Mouse (Mus musculus): Measurements from ENCODE around the gene Rassf8. TPM values are rescaled to one million over a fixed set of nuclear protein-coding genes. Genes with fewer than 3 reads are reported as not detected.
A peak's percentile ranks its signal among the peaks of the same experiment; 100 is the strongest.

Gene Rassf8
- polyA plus RNA-seq, 1 experiment from 2014 or later = 16.6 TPM

DNA sequence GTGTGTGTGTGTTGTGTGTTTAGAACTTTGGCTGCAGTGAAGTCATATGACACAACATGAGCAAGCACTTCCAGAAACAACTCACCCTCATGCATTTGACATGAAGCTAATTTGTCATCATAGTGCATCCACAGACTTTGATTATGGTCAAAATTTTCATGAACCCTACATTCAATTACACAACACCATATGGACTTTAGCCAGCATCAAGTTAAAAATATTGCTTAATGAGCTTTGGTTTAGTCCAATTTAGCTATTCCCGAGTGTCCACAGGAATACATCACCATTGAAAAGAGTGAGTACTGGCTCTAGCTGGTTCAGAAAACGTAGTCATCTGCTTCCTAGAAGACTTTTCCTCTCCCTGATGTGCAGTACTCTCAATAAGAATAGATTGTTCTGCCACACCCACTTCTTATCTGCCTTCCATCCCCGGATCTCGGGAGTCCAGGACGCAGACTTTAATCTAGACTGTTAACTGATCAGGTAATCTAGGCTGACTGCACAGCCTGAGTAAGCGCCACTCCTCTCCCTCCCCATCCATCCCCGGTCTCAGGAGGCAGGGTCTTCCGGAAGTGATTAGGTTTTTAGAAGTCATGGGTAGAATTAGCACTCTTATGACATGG, 33.7 kb downstream of the Rassf8 start:
- no peak for ATAC-seq (ENCODE audit: low read depth)
- DNase-seq (ENCODE audit: low spot score) = no peak
- Histone ChIP-seq H3K27me3 (replicated peaks; ENCODE audit: control insufficient read depth, insufficient read depth, low read length) (no peaks in the 10 kb centered on the region), H3K27ac (replicated peaks; ENCODE audit: low read depth, low read length) (no peak overlapping the region), H3K9ac (ENCODE audit: low read depth, low read length) (no peak overlapping the region), H3K4me1 (ENCODE audit: control insufficient read depth, insufficient read depth, low read length) (peaks cover 7% of the 10 kb centered on the region; the same call in 1 of the 2 replicates), H3K36me3 (ENCODE audit: control insufficient read depth, insufficient read depth, low read length) (no peaks in the 10 kb centered on the region), H3K4me3 (ENCODE audit: low read depth, low read length) (no peak overlapping the region), H3K4me2 (ENCODE audit: low read depth, low read length) (no peak overlapping the region), H3K9me3 (ENCODE audit: control insufficient read depth, low read length) (no peaks in the 10 kb centered on the region)
- 59% methylated on average over 8 of the region's 8 CpGs for WGBS

- H3K4me2 ChIP-seq (ENCODE audit: low read depth, low read length) = no peak overlapping the region
- peaks cover 7% of the 10 kb centered on the region; the same call in 1 of the 2 replicates for H3K4me1 ChIP-seq (ENCODE audit: control insufficient read depth, insufficient read depth, low read length)
- H3K36me3 ChIP-seq (ENCODE audit: control insufficient read depth, insufficient read depth, low read length) = no peaks in the 10 kb centered on the region
- no peaks in the 10 kb centered on the region for H3K27me3 ChIP-seq (replicated peaks; ENCODE audit: control insufficient read depth, insufficient read depth, low read length)
- H3K9me3 ChIP-seq (ENCODE audit: control insufficient read depth, low read length) = no peaks in the 10 kb centered on the region
- H3K9ac ChIP-seq (ENCODE audit: low read depth, low read length) = no peak overlapping the region
- no peak overlapping the region for H3K4me3 ChIP-seq (ENCODE audit: low read depth, low read length)
- no peak overlapping the region for H3K27ac ChIP-seq (replicated peaks; ENCODE audit: low read depth, low read length)
- ATAC-seq (ENCODE audit: low read depth) (no peak), DNase-seq (ENCODE audit: low spot score) (no peak)
- 77% methylated on average over 9 of the region's 9 CpGs for WGBS
Measured at GRCm38 (mm10) chr6:145781256-145781655, 34.7 kb downstream of the Rassf8 start.

- no peak overlapping the region for H3K9ac ChIP-seq (ENCODE audit: low read depth, low read length)
- DNase-seq (ENCODE audit: low spot score) = no peak
- no peaks in the 10 kb centered on the region for H3K9me3 ChIP-seq (ENCODE audit: control insufficient read depth, low read length)
- H3K4me1 ChIP-seq (ENCODE audit: control insufficient read depth, insufficient read depth, low read length) = peaks cover 7% of the 10 kb centered on the region; the same call in 1 of the 2 replicates
- no peak overlapping the region for H3K4me2 ChIP-seq (ENCODE audit: low read depth, low read length)
- H3K27ac ChIP-seq (replicated peaks; ENCODE audit: low read depth, low read length) = no peak overlapping the region
- no peak overlapping the region for H3K4me3 ChIP-seq (ENCODE audit: low read depth, low read length)
- 42% methylated on average over 2 of the region's 2 CpGs for WGBS
- H3K36me3 ChIP-seq (ENCODE audit: control insufficient read depth, insufficient read depth, low read length) = no peaks in the 10 kb centered on the region
- no peaks in the 10 kb centered on the region for H3K27me3 ChIP-seq (replicated peaks; ENCODE audit: control insufficient read depth, insufficient read depth, low read length)
- ATAC-seq (ENCODE audit: low read depth) = no peak
Measured at GRCm38 (mm10) chr6:145781966-145782365, 35.4 kb downstream of the Rassf8 start.

DNA sequence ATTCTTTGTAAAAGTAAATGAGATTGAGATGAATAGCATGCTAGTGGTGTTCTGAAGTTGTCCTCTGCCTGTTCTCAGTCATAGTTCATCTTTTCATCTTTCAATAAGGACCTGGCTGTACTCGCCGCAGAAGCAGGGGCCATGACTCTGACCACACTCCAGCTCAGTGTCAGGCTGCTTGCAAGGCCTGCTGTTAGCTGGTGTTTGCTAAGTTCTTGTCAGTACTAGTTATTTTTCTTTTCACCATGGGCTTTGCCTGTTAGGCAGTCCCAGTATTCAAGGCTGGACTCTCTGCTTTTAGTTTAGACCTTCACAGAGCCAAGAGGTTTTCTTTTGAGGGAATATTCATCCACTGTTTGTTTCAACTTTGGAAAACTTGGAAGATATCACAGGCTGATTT, 40.8 kb downstream of the Rassf8 start:
- Histone ChIP-seq H3K27ac (replicated peaks; ENCODE audit: low read depth, low read length) (no peak overlapping the region), H3K4me1 (ENCODE audit: control insufficient read depth, insufficient read depth, low read length) (peaks cover 2% of the 10 kb centered on the region; the same call in 1 of the 2 replicates), H3K27me3 (replicated peaks; ENCODE audit: control insufficient read depth, insufficient read depth, low read length) (no peaks in the 10 kb centered on the region), H3K4me2 (ENCODE audit: low read depth, low read length) (no peak overlapping the region), H3K4me3 (ENCODE audit: low read depth, low read length) (no peak overlapping the region), H3K36me3 (ENCODE audit: control insufficient read depth, insufficient read depth, low read length) (no peaks in the 10 kb centered on the region), H3K9ac (ENCODE audit: low read depth, low read length) (no peak overlapping the region), H3K9me3 (ENCODE audit: control insufficient read depth, low read length) (no peaks in the 10 kb centered on the region)
- 74% methylated on average over 2 of the region's 2 CpGs for WGBS
- DNase-seq (ENCODE audit: low spot score) = no peak
- no peak for ATAC-seq (ENCODE audit: low read depth)

- H3K9ac ChIP-seq (ENCODE audit: low read depth, low read length) = no peak overlapping the region
- no peak overlapping the region for H3K27ac ChIP-seq (replicated peaks; ENCODE audit: low read depth, low read length)
- H3K27me3 ChIP-seq (replicated peaks; ENCODE audit: control insufficient read depth, insufficient read depth, low read length) = no peaks in the 10 kb centered on the region
- no peaks in the 10 kb centered on the region for H3K36me3 ChIP-seq (ENCODE audit: control insufficient read depth, insufficient read depth, low read length)
- ATAC-seq (ENCODE audit: low read depth) (no peak), DNase-seq (ENCODE audit: low spot score) (no peak)
- H3K9me3 ChIP-seq (ENCODE audit: control insufficient read depth, low read length) = no peaks in the 10 kb centered on the region
- 95% methylated on average over 4 of the region's 4 CpGs for WGBS
- H3K4me3 ChIP-seq (ENCODE audit: low read depth, low read length) = no peak overlapping the region
- peaks cover 17% of the 10 kb centered on the region for H3K4me1 ChIP-seq (ENCODE audit: control insufficient read depth, insufficient read depth, low read length)
- H3K4me2 ChIP-seq (ENCODE audit: low read depth, low read length) = no peak overlapping the region
Measured at GRCm38 (mm10) chr6:145789738-145790137, 43.2 kb downstream of the Rassf8 start.

- peak overlapping the region; percentile 59 for H3K27ac ChIP-seq (replicated peaks; ENCODE audit: low read depth, low read length)
- no peaks in the 10 kb centered on the region for H3K9me3 ChIP-seq (ENCODE audit: control insufficient read depth, low read length)
- H3K9ac ChIP-seq (ENCODE audit: low read depth, low read length) = no peak overlapping the region
- no peak for ATAC-seq (ENCODE audit: low read depth)
- H3K36me3 ChIP-seq (ENCODE audit: control insufficient read depth, insufficient read depth, low read length) = no peaks in the 10 kb centered on the region
- no peak for DNase-seq (ENCODE audit: low spot score)
- H3K4me1 ChIP-seq (ENCODE audit: control insufficient read depth, insufficient read depth, low read length) = peaks cover 27% of the 10 kb centered on the region
- WGBS = 57% methylated on average over 7 of the region's 7 CpGs
- no peak overlapping the region for H3K4me2 ChIP-seq (ENCODE audit: low read depth, low read length)
- no peak overlapping the region for H3K4me3 ChIP-seq (ENCODE audit: low read depth, low read length)
- no peaks in the 10 kb centered on the region for H3K27me3 ChIP-seq (replicated peaks; ENCODE audit: control insufficient read depth, insufficient read depth, low read length)
Measured at GRCm38 (mm10) chr6:145792373-145792772, 45.8 kb downstream of the Rassf8 start.

DNA sequence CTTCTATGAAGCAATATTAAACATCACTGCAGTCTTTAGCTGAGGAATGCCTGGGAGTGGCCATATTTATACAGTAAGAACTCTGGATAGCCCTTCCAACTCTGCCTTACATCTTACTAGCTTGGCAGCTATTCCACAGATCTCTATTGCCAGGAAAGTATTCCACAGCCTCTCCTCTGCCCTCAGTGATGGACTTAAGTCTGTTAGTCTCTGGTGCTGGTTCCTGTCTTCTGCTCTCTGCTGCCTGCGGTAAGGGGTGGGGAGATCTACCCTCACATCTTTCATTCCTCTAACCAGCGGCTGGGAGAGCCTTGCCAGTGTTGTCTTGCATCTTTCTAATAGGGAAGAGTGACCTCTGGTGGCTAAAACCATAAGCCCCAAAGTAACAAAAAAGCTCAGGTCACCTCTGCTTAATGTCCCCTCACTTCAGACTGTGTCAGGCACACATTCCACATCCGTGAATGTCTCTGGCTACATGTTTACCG, 46.6 kb downstream of the Rassf8 start:
- peak overlapping the region; percentile 59 for H3K27ac ChIP-seq (replicated peaks; ENCODE audit: low read depth, low read length)
- no peak overlapping the region for H3K4me2 ChIP-seq (ENCODE audit: low read depth, low read length)
- H3K36me3 ChIP-seq (ENCODE audit: control insufficient read depth, insufficient read depth, low read length) = no peaks in the 10 kb centered on the region
- no peaks in the 10 kb centered on the region for H3K27me3 ChIP-seq (replicated peaks; ENCODE audit: control insufficient read depth, insufficient read depth, low read length)
- no peaks in the 10 kb centered on the region for H3K9me3 ChIP-seq (ENCODE audit: control insufficient read depth, low read length)
- H3K9ac ChIP-seq (ENCODE audit: low read depth, low read length) = no peak overlapping the region
- no peak overlapping the region for H3K4me3 ChIP-seq (ENCODE audit: low read depth, low read length)
- peak; percentile 84 for DNase-seq (ENCODE audit: low spot score)
- H3K4me1 ChIP-seq (ENCODE audit: control insufficient read depth, insufficient read depth, low read length) = peaks cover 27% of the 10 kb centered on the region
- WGBS = 31% methylated on average over 4 of the region's 4 CpGs
- peak; percentile 79 for ATAC-seq (ENCODE audit: low read depth)

GRCm38 (mm10) chr6:145794671-145795070, 48.1 kb downstream of the Rassf8 start:
- Histone ChIP-seq H3K36me3 (ENCODE audit: control insufficient read depth, insufficient read depth, low read length) (no peaks in the 10 kb centered on the region), H3K27me3 (replicated peaks; ENCODE audit: control insufficient read depth, insufficient read depth, low read length) (no peaks in the 10 kb centered on the region), H3K4me2 (ENCODE audit: low read depth, low read length) (no peak overlapping the region), H3K27ac (replicated peaks; ENCODE audit: low read depth, low read length) (no peak overlapping the region), H3K4me3 (ENCODE audit: low read depth, low read length) (no peak overlapping the region), H3K4me1 (ENCODE audit: control insufficient read depth, insufficient read depth, low read length) (peaks cover 27% of the 10 kb centered on the region), H3K9me3 (ENCODE audit: control insufficient read depth, low read length) (no peaks in the 10 kb centered on the region), H3K9ac (ENCODE audit: low read depth, low read length) (no peak overlapping the region)
- no peak for DNase-seq (ENCODE audit: low spot score)
- ATAC-seq (ENCODE audit: low read depth) = no peak
- 59% methylated on average over 4 of the region's 4 CpGs for WGBS

All from embryonic facial prominence, embryonic 14.5 days (tissue).